Mouse (Mus musculus): ENCODE measurements around the gene Cobl.

The Cobl gene

DNA sequence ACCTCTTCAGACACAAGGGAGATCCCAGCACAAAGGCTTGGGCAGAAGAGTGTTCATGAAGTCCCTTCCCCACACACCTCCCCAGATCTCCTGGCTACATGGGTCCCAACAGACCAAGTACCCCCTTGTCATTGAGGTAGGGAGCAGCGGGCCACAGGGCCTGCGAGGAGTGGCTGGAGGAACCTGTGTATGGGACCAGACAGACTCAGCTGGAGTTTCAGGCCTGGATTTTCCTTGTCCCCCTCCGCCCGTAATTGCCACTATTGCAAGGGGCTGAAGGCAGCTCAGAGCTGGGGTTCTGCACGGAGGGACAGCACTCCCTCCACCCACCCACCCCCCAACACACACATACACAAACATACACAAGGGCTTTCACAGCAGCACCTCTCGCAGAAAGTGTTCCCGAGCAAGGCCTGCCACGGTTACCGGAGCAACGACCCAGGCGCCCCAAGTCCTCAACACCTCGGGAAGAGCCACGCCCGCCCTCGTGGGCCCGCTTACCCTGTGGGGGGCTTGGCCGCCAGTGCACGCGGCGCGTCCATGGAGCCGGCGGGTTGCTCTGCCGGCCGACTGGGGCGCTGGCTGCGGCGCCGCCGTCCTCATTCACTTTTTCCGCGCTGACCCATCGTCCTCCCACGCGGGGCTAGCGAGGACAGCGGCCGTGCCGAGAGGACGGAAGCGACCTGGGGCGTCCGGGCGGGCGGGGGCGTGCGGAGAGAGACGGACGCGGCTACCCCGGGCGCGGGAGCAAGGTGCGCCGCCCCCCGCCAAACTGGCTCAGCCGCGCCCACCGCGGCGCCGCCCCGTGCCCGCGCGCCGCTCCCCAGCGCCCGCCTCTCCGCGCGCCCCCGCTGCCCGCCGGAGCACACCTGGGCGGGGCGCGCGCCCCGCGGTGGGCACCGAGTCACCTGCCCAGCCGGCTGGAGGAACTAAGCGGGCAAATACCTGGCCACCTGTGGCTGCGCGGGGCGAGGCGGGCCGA is at the start of gene Cobl:
Gene Cobl (minus strand): TSS at position 780 of the 982 bp plus-strand sequence.
- Histone ChIP-seq H3K36me3 (ENCODE audit: control insufficient read depth, insufficient read depth, low read length, poor library complexity, severe bottlenecking) (no peaks in the 10 kb centered on the region), H3K27me3 (ENCODE audit: control insufficient read depth, insufficient read depth, low read length, poor library complexity, severe bottlenecking) (no peaks in the 10 kb centered on the region)
- no peak for DNase-seq (ENCODE audit: low read depth, low spot score)

DNA sequence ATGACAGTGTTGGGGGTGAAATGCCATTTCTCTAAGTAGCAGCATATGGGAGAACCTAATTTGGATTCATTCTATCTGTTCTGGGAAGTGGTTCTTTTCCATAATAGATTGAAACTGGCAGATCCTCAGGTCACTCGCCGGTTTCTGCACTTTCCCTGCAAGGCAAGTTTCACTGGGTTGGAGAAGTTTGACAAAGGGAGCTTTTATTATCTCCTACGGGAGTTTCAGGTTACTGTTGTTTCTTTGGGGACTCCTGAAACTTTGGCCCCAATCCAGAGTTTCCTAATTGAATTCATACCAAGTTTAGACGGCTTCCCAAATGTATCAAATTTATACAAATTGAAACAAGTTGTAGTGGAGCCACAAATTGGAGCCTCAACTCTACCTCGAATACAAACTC is 49.0 kb upstream of the Cobl start:
- H3K36me3 ChIP-seq (ENCODE audit: control insufficient read depth, insufficient read depth, low read length, poor library complexity, severe bottlenecking): no peaks in the 10 kb centered on the region
- no peak for DNase-seq (ENCODE audit: low read depth, low spot score)

DNA sequence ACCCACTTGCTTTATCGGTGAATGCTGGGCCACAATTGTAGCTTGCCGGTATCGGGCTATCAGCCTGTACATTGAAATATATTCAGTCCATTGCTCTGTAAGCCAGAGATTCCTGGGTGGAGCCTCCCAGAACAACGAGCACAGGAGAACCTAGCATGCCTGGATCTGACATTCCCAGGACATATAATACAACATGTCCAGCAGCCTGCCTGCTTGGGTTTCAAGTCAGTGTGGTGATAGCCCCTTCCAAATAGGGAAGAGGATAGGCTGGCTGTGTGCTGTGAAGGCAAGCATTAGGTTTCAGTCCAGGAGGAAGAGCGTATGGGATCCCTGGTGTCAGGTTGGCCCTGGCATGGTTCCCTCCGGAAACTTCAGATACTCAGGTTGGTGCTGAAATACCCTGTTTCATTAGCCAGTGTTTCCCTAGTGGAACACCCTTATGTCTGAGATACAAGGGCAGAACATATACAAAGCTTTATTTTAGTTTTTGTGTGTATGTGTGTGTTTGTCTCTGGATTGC is 41.7 kb upstream of the Cobl start:
- H3K36me3 ChIP-seq (ENCODE audit: control insufficient read depth, insufficient read depth, low read length, poor library complexity, severe bottlenecking): no peaks in the 10 kb centered on the region
- no peak for DNase-seq (ENCODE audit: low read depth, low spot score)
- no peaks in the 10 kb centered on the region for H3K27me3 ChIP-seq (ENCODE audit: control insufficient read depth, insufficient read depth, low read length, poor library complexity, severe bottlenecking)

More for the DNA sequence above, 49.0 kb upstream of the Cobl start:
- H3K27me3 ChIP-seq (ENCODE audit: control insufficient read depth, insufficient read depth, low read length, poor library complexity, severe bottlenecking): no peaks in the 10 kb centered on the region

DNA sequence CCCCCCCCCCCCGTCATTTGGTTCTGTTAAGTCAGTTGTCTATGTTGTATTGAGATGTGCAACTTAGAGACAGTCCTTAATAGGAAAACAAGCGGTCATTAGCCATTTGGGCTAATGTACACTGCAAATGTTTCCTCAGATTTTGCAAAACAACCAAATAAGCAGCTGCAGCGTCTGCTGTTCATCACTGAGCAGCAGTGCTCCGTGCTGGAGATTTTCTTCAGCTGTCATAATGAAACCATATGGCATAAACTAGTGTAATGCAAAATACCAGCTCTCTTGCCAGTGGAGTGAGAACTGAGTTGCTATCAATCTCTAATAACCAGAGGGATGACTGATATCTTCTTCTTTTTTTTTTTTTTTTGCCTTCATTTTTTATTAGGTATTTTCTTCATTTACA is 39.0 kb upstream of the Cobl start:
- no peaks in the 10 kb centered on the region for H3K27me3 ChIP-seq (ENCODE audit: control insufficient read depth, insufficient read depth, low read length, poor library complexity, severe bottlenecking)
- DNase-seq (ENCODE audit: low read depth, low spot score): no peak
- no peaks in the 10 kb centered on the region for H3K36me3 ChIP-seq (ENCODE audit: control insufficient read depth, insufficient read depth, low read length, poor library complexity, severe bottlenecking)

DNA sequence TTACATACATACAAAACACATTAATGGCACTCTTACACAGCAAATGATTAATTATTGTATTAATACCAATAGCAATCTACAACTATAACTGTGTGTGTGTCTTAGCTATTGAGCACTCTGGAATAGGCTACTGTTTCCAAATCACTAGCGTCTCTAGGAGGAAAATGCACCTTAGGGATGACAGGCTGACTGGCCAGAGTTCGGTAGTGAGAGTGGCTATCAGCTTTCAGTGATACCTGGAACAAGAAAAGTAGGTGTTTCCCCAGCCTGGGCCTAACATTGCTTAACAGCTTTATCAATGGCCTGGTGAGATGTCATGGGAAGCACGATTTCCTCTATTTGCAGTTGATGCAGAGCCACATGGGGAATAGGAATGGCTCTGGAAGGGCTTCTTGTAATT is 37.0 kb upstream of the Cobl start:
- no peaks in the 10 kb centered on the region for H3K36me3 ChIP-seq (ENCODE audit: control insufficient read depth, insufficient read depth, low read length, poor library complexity, severe bottlenecking)
- DNase-seq (ENCODE audit: low read depth, low spot score): no peak
- no peaks in the 10 kb centered on the region for H3K27me3 ChIP-seq (ENCODE audit: control insufficient read depth, insufficient read depth, low read length, poor library complexity, severe bottlenecking)

DNA sequence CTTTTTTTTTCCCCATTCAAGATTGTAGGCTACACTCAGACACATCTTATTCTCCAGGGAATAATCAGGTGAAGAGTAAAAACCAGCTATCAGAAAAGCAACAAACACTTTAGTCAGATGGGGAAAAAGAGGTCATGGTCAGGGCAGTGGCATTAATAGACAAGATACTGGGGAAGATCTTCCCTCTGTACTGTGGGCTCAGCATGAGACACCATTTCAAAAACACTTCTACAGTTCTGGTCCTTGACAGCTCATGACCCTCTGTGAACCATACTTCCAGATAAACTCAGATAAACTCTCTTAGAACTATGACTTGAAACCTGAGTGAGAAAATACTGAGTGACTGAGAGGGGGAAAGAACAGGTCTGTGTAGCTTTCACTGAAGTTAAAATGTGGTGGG is 29.0 kb upstream of the Cobl start:
- DNase-seq (ENCODE audit: low read depth, low spot score): no peak
- Histone ChIP-seq H3K36me3 (ENCODE audit: control insufficient read depth, insufficient read depth, low read length, poor library complexity, severe bottlenecking) (no peaks in the 10 kb centered on the region), H3K27me3 (ENCODE audit: control insufficient read depth, insufficient read depth, low read length, poor library complexity, severe bottlenecking) (no peaks in the 10 kb centered on the region)

DNA sequence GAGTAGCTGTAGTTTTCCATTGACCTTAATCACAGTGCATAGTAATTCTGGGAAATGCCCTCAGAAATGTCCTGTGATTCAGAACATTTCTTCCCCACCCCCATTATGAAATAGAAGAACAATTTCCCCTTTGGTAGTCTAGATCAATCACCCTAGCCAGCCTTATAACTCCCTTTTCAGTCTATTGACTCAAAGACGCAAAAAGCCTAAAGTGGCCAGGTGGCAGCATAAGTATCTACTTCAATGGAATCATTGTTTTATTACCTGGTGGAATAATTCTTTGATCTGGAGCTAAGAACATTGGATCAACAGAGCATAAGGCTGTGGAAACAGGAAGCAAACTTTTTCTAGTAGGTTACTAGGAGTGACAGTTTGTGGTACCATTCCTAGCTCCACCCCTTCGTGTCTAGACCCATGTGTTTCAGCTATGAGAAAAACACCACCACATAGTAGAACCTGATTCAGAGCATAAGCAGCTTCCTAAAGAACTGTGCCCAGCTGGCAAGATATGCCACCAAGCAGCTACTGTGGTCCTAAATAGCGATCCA is 15.2 kb upstream of the Cobl start:
- Histone ChIP-seq H3K27me3 (ENCODE audit: control insufficient read depth, insufficient read depth, low read length, poor library complexity, severe bottlenecking) (no peaks in the 10 kb centered on the region), H3K36me3 (ENCODE audit: control insufficient read depth, insufficient read depth, low read length, poor library complexity, severe bottlenecking) (no peaks in the 10 kb centered on the region)
- no peak for DNase-seq (ENCODE audit: low read depth, low spot score)

DNA sequence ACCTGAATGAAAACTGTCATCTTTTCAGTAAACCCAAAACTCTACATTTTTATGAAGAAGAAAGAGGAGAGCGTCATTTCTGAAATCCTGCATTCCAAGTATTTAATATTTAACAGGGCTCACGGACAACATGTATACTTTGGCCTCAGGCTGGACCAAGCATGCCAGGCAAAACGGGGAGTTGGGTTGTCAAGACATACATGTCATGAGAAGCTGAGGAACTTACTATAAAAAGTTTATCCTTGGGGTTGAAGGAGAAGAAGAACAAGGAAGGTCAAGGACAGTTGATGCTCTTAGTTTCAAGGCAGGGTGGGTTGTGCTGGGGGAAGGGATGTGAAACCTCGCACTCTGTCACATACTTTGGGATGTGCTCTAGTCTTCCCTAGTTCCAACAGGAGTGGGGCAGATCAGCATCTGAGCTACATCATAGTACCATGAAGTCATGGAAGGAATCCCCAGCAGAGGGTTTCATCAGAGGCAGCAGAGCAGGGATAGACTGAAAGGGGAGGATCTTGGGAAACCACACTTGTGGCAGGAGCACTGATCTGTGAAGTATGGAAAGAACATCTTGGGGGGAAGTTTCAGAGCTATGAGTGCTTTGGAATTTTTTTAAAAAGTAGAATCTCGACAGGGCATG is 9.7 kb upstream of the Cobl start:
- DNase-seq (ENCODE audit: low read depth, low spot score): no peak
- Histone ChIP-seq H3K36me3 (ENCODE audit: control insufficient read depth, insufficient read depth, low read length, poor library complexity, severe bottlenecking) (no peaks in the 10 kb centered on the region), H3K27me3 (ENCODE audit: control insufficient read depth, insufficient read depth, low read length, poor library complexity, severe bottlenecking) (no peaks in the 10 kb centered on the region)

DNA sequence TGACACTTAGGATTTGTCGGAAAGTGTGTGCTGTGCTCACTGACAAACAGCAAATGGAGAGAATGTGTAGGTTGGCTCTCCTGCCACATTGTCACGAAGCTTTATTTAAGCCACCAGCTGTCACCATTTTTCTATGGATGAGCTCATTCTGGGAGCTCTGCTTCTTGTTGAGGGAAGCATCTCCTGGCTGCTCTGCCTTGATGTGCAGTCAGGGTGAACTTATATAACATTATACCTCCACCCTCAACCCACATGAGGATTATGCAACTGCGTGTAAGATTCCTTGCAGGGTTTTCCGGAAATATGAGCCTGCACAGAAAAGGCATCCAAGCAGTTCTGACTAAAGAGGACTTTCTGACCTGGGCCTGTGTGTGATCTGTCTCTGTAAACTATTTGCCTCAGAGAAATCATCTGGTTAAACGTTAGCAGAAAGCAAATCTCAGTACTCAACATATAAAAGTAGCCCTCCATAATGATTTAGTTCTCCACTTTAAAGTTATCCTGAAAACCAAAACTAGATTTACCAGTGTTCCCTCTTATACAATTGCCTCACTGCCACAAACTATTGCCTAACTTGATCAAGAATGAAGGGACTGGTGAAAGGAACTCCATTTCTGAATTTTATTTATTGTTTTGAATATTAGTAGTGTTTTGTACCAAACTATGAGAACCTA is 9.0 kb upstream of the Cobl start:
- DNase-seq (ENCODE audit: low read depth, low spot score): no peak
- no peaks in the 10 kb centered on the region for H3K36me3 ChIP-seq (ENCODE audit: control insufficient read depth, insufficient read depth, low read length, poor library complexity, severe bottlenecking)
- H3K27me3 ChIP-seq (ENCODE audit: control insufficient read depth, insufficient read depth, low read length, poor library complexity, severe bottlenecking): no peaks in the 10 kb centered on the region

DNA sequence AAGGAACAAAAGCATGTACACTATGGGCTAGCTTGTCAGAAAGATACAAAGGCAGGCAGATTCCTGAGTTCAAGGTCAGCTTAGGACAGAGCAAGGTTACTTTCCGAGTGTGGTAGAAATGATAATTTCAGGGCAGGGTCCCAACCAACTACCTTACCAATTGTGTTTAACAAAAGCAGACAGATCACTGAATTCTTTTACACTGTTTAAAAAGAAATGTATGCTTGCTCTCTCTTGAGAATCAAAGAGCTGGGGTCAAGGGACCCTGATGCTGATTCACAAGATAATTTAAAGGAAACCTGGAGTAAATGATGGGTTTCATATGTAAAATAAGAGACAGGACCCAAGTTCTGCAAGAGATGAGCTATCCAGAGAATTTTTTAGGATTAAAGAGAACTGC is 4.9 kb upstream of the Cobl start:
- DNase-seq (ENCODE audit: low read depth, low spot score): no peak
- Histone ChIP-seq H3K27me3 (ENCODE audit: control insufficient read depth, insufficient read depth, low read length, poor library complexity, severe bottlenecking) (no peaks in the 10 kb centered on the region), H3K36me3 (ENCODE audit: control insufficient read depth, insufficient read depth, low read length, poor library complexity, severe bottlenecking) (no peaks in the 10 kb centered on the region)

DNA sequence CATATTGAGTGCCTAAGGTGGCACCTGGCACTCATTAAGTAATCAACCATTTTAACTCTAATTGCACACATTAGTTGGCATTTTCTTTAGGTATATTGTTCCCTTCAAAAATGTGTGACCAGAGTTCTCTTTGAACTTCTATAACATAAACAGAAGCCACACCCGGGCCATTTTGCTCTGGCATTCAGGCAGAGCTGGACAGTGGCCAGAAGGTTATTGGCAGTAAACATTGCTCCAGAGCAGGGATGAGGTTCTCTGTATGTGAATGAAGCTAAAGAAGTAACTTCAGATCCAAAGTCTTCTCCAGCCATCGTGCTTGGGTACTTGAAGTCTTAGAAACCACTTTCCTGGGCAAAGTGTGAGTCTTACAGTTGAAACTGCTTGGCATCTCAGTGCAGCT is 3.9 kb upstream of the Cobl start:
- no peaks in the 10 kb centered on the region for H3K36me3 ChIP-seq (ENCODE audit: control insufficient read depth, insufficient read depth, low read length, poor library complexity, severe bottlenecking)
- no peak for DNase-seq (ENCODE audit: low read depth, low spot score)
- H3K27me3 ChIP-seq (ENCODE audit: control insufficient read depth, insufficient read depth, low read length, poor library complexity, severe bottlenecking): no peaks in the 10 kb centered on the region

DNA sequence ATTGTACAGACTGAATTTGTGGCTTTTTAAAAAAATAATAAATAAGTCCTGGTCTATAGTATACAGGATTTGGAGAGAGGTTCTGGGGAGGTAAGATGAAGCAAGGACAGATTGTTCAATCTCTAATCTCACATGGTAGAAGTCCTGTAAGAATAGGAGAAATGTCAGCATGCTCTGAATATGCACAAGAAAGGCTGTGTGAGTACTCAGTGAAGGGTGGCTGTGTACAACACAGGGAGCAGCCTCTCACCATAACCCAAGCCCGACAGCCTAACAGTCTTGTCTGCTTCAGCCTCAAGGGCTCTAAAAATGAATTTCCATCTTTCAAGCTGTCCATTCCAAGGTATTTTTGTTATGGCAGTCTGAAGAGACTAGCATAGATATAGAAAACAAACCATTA is 3.1 kb upstream of the Cobl start:
- H3K36me3 ChIP-seq (ENCODE audit: control insufficient read depth, insufficient read depth, low read length, poor library complexity, severe bottlenecking): no peaks in the 10 kb centered on the region
- no peaks in the 10 kb centered on the region for H3K27me3 ChIP-seq (ENCODE audit: control insufficient read depth, insufficient read depth, low read length, poor library complexity, severe bottlenecking)
- DNase-seq (ENCODE audit: low read depth, low spot score): no peak

DNA sequence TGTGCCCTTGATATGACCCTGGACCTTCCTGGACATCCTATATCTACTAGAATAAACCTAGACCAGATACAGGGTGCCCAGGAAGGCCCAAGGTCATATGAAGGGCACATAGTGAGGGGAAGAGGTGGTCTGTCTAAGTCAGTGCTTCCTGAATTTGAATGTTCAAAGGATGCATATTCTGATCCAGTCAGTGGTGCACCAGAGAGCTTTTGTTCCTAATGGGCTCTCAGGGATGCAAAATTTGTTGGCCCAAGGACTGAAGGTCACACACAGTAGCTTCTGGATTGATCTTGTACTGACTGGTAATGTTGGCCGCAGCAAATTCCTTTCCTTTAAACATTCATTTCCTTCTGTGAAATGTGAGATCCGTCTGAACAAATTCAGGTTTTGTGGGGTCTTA is 2.5 kb upstream of the Cobl start:
- no peaks in the 10 kb centered on the region for H3K27me3 ChIP-seq (ENCODE audit: control insufficient read depth, insufficient read depth, low read length, poor library complexity, severe bottlenecking)
- no peak for DNase-seq (ENCODE audit: low read depth, low spot score)
- H3K36me3 ChIP-seq (ENCODE audit: control insufficient read depth, insufficient read depth, low read length, poor library complexity, severe bottlenecking): no peaks in the 10 kb centered on the region

DNA sequence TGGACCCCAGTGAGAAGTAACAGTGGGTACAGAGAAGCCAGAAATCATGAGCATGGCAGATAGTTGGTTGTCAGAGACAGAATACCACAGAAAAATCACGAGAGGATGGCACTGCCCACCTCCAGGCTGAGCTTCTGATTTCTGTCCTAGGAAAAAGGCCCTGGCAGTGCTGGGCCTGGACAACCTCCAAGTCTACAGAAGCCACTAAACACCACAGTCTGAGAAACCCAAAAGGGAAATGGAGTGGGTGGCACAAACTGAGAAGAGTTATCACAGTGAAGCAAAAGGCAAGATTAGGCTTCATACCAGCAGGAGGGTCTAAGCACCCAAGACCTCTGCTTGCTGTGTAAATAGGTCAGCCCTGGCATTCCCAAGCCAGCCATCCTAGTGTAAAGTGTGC is 1.8 kb upstream of the Cobl start:
- no peak for DNase-seq (ENCODE audit: low read depth, low spot score)
- Histone ChIP-seq H3K27me3 (ENCODE audit: control insufficient read depth, insufficient read depth, low read length, poor library complexity, severe bottlenecking) (no peaks in the 10 kb centered on the region), H3K36me3 (ENCODE audit: control insufficient read depth, insufficient read depth, low read length, poor library complexity, severe bottlenecking) (no peaks in the 10 kb centered on the region)

DNA sequence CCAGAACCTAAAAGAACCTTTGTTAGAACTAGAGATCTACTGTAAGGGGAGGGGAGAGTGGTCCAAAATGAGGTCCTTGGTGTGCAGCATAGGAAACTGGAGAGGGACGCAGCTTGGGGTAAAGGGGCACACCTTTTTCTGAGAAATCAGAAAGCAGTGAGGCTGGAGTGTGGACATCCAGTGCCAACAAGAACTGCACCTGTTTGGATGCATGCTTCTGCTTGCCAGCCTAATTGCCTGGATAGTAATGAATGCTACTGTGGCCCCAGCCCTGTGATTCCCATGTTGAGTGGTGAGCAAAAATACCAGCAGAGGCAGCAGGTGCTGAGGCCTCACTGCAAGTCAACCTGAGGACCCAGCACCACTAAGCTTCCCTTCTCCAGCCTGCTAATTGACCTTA is 469 bp upstream of the Cobl start:
- no peaks in the 10 kb centered on the region for H3K36me3 ChIP-seq (ENCODE audit: control insufficient read depth, insufficient read depth, low read length, poor library complexity, severe bottlenecking)
- no peak for DNase-seq (ENCODE audit: low read depth, low spot score)
- no peaks in the 10 kb centered on the region for H3K27me3 ChIP-seq (ENCODE audit: control insufficient read depth, insufficient read depth, low read length, poor library complexity, severe bottlenecking)

Measured in splenic B cell, adult 2 months (primary cell).